Mouse (Mus musculus): ENCODE results near the gene Il18bp.

DNA sequence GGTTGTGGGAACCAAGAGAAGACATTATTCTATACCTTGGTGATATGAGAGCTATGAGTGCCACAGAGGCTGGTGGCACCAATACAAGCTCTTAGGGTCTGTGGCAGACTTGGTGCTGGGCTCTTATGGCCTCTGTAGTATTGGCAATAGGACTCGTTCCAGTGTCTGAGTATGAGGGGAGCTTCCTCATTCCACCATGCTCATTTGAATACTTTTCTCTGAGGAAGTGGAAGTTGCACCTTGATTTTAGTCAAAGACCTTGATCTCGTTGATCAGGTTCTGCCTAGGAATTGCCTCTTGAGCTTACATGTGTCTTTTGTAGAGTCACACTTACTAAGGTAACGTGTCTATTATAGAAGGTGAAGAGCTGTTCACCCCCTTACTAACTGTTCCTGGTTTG is 24.2 kb downstream of the Il18bp start:
- TF ChIP-seq POLR2A (IDR thresholded peaks at IDR 0.05; ENCODE audit: insufficient read length, low read depth): no peak
- TF ChIP-seq MYOG (IDR thresholded peaks at IDR 0.05; ENCODE audit: control insufficient read depth in 1 of 3, insufficient read depth in 1 of 3, insufficient read length in 2 of 3, low read depth in 2 of 3): no peak
- TF ChIP-seq USF1 (IDR thresholded peaks at IDR 0.05; ENCODE audit: low read depth): no peak
- TF ChIP-seq POLR2AphosphoS2 (IDR thresholded peaks at IDR 0.05; ENCODE audit: insufficient read length, low read depth): no peak
- TF ChIP-seq TCF12 (IDR thresholded peaks at IDR 0.05; ENCODE audit: insufficient read depth, poor library complexity, severe bottlenecking): no peak

Measured in myocyte (in vitro differentiated cells).